9 mouse cellular contexts compared by ENCODE assay signal in genomic region chr6:135150311-135150710, GRCm38 (mm10). TPM values are rescaled to one million over a fixed set of nuclear protein-coding genes. Genes with fewer than 3 reads are reported as not detected.
DNase-seq lines count a peak whose midpoint lies in the region; ATAC-seq lines count a peak whose summit lies in the region.
"Had no signal": no experiment of that assay in that cellular context is flagged by ENCODE, and none has a peak within 500 bp of the region (broad histone marks: within the 10 kb centered on the region; RNA-seq: fewer than 3 reads in every experiment).

No protein-coding gene starts in this region.

- H3K4me2 ChIP-seq in forebrain, embryonic 14.5 days (ENCODE audit: low read length), result no peak overlapping the region
- H3K4me2 ChIP-seq: hindbrain, embryonic 15.5 days had no signal

- H3K27me3 ChIP-seq in forebrain, embryonic 14.5 days (replicated peaks; ENCODE audit: control insufficient read depth, insufficient read depth, low read length), result no peaks in the 10 kb centered on the region
- H3K27me3 ChIP-seq: hindbrain, embryonic 15.5 days had no signal

- no peaks in the 10 kb centered on the region for H3K4me1 ChIP-seq in forebrain, embryonic 14.5 days (ENCODE audit: control insufficient read depth, insufficient read depth, low read length)
- H3K4me1 ChIP-seq: hindbrain, embryonic 15.5 days had no signal

- ATAC-seq in frontal cortex, adult (ENCODE audit: low TSS enrichment), result peak; percentile 79
- no peak for ATAC-seq in forebrain, embryonic 14.5 days
- ATAC-seq in inflammation-experienced regulatory T-cells, adult 6 months, result no peak

- H3K9me3 ChIP-seq in forebrain, embryonic 14.5 days (replicated peaks; ENCODE audit: control insufficient read depth, low read length), result no peaks in the 10 kb centered on the region
- H3K9me3 ChIP-seq: hindbrain, embryonic 15.5 days had no signal

- no peak for DNase-seq in frontal cortex, postnatal 14 days (ENCODE audit: low spot score in 2 of 2)
- DNase-seq in retina, postnatal 1 day, result peak; percentile 55
- DNase-seq in retina, embryonic 14.5 days (ENCODE audit: low spot score), result no peak
- peak; percentile 42 for DNase-seq in forebrain, embryonic 14.5 days (ENCODE audit: low spot score)
- peak; percentile 38 for DNase-seq in lung, postnatal 36 days
- DNase-seq in layer of hippocampus, adult 9-11 months, result no peak

- WGBS in forebrain, embryonic 14.5 days, result 44% methylated on average over 5 of the region's 5 CpGs

- no peak overlapping the region for H3K9ac ChIP-seq in forebrain, embryonic 14.5 days (ENCODE audit: low read length)
- H3K9ac ChIP-seq: hindbrain, embryonic 15.5 days had no signal

- H3K4me3 ChIP-seq in forebrain, embryonic 14.5 days (ENCODE audit: low read depth, low read length), result no peak overlapping the region
- H3K4me3 ChIP-seq: hindbrain, embryonic 15.5 days had no signal

- no peak overlapping the region for H3K27ac ChIP-seq in forebrain, embryonic 14.5 days (ENCODE audit: low read depth, low read length)
- H3K27ac ChIP-seq: hindbrain, embryonic 15.5 days had no signal

- H3K36me3 ChIP-seq in forebrain, embryonic 14.5 days (ENCODE audit: control insufficient read depth, insufficient read depth, low read length), result no peaks in the 10 kb centered on the region
- H3K36me3 ChIP-seq: hindbrain, embryonic 15.5 days had no signal

RNA-seq across cellular contexts. Expression of gene Gprc5d, which starts 32.2 kb away (rescaled TPM):
- polyA plus RNA-seq in forebrain, embryonic 14.5 days (2014; fragmentation: Nextera tagmentation; extraction: Ambion mirVana), result not detected in 2 replicates
- polyA plus RNA-seq in inflammation-experienced regulatory T-cells, adult 6 months (2017; shearing (Covaris generic)), result not detected
- polyA plus RNA-seq: hindbrain, embryonic 15.5 days had no signal

RNA-seq across cellular contexts. Expression of gene Fam234b, which starts 47.5 kb away (rescaled TPM):
- polyA plus RNA-seq in forebrain, embryonic 14.5 days (2014; fragmentation: Nextera tagmentation; extraction: Ambion mirVana), result 75.5 and 95.1 TPM in 2 replicates
- 10 to 100 TPM; 21.9 to 30.2 (median 30.2) TPM for polyA plus RNA-seq in inflammation-experienced regulatory T-cells, adult 6 months (2017; shearing (Covaris generic))

RNA-seq across cellular contexts. Expression of gene Hebp1, which starts 47.5 kb away (rescaled TPM):
- 4.6 and 6.8 TPM in 2 replicates for polyA plus RNA-seq in forebrain, embryonic 14.5 days (2014; fragmentation: Nextera tagmentation; extraction: Ambion mirVana)
- polyA plus RNA-seq in inflammation-experienced regulatory T-cells, adult 6 months (2017; shearing (Covaris generic)), result 1 to 10 TPM in 2 of 3 experiments, not detected in 1; 1.3 to 2.0 TPM

Comparison
In these comparisons a context has a peak if more than half of its experiments do, and no peak if none do; other contexts are left out.
1. DNase-seq: peak in retina, postnatal 1 day (single experiment), forebrain, embryonic 14.5 days (single experiment) and lung, postnatal 36 days (single experiment); none in frontal cortex, postnatal 14 days (0 of 2), retina, embryonic 14.5 days (single experiment) and layer of hippocampus, adult 9-11 months (single experiment).